In the genomic region with DNA sequence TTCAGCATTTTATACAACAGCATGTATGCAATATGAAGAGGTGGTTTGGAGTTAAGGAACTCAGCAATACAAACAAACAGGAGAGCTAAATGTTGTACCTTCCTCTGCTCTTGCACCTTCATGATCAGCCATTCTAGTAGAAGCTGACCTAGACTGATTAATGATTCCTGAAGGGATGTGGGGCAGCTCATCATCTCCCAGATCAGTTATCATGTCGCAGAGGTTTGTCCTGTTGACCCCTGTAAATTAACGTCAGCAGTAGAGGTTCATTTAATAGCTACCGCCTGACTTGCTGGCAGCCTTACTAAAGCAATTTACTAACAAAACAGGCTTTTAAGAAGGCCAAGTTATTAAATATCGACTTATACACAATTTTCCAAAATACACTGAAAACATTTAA, we compare ENCODE assay signal across 21 mouse cellular contexts. TPM values are rescaled to one million over a fixed set of nuclear protein-coding genes. Genes with fewer than 3 reads are reported as not detected.
"Had no signal": no experiment of that assay in that cellular context is flagged by ENCODE, and none has a peak within 500 bp of the region (broad histone marks: within the 10 kb centered on the region; RNA-seq: fewer than 3 reads in every experiment).

No protein-coding gene starts in this region.

- H3K9me3 ChIP-seq: limb, embryonic 12.5 days; limb, embryonic 15.5 days; liver, embryonic 13.5 days; midbrain, embryonic 12.5 days; midbrain, embryonic 15.5 days; neural tube, embryonic 12.5 days; neural tube, embryonic 15.5 days had no signal

- H3K4me2 ChIP-seq: limb, embryonic 12.5 days; limb, embryonic 15.5 days; liver, embryonic 13.5 days; midbrain, embryonic 12.5 days; midbrain, embryonic 15.5 days; neural tube, embryonic 12.5 days; neural tube, embryonic 15.5 days had no signal

- H3K4me3 ChIP-seq: limb, embryonic 12.5 days; limb, embryonic 15.5 days; liver, embryonic 13.5 days; midbrain, embryonic 12.5 days; midbrain, embryonic 15.5 days; neural tube, embryonic 12.5 days; neural tube, embryonic 15.5 days had no signal

- ATAC-seq: hindbrain, postnatal 0 days; inflammation-experienced regulatory T-cells, adult 6 months; intestine, embryonic 16.5 days; midbrain, embryonic 15.5 days had no signal

- DNase-seq: left cerebral cortex, postnatal 4 days; liver, embryonic 13.5 days; lung, adult 2 months; lung, postnatal 14 days; lung, postnatal 4 days; right cerebral cortex, adult 18-20 months; right cerebral cortex, postnatal 14 days; right cerebral cortex, postnatal 4 days; thymus, postnatal 25 days had no signal

- H3K27me3 ChIP-seq: limb, embryonic 12.5 days; limb, embryonic 15.5 days; liver, embryonic 13.5 days; midbrain, embryonic 12.5 days; midbrain, embryonic 15.5 days; neural tube, embryonic 12.5 days; neural tube, embryonic 15.5 days had no signal

- H3K27ac ChIP-seq: hindbrain, postnatal 0 days; limb, embryonic 12.5 days; limb, embryonic 15.5 days; liver, embryonic 13.5 days; midbrain, embryonic 12.5 days; midbrain, embryonic 15.5 days; neural tube, embryonic 12.5 days; neural tube, embryonic 15.5 days; stomach, postnatal 0 days had no signal

- H3K4me1 ChIP-seq: limb, embryonic 12.5 days; limb, embryonic 15.5 days; midbrain, embryonic 12.5 days; midbrain, embryonic 15.5 days; neural tube, embryonic 12.5 days; neural tube, embryonic 15.5 days had no signal

- H3K36me3 ChIP-seq: limb, embryonic 12.5 days; midbrain, embryonic 12.5 days; midbrain, embryonic 15.5 days; neural tube, embryonic 15.5 days had no signal

- H3K9ac ChIP-seq: limb, embryonic 12.5 days; limb, embryonic 15.5 days; liver, embryonic 13.5 days; midbrain, embryonic 12.5 days; midbrain, embryonic 15.5 days; neural tube, embryonic 12.5 days; neural tube, embryonic 15.5 days had no signal

RNA-seq across cellular contexts. Expression of a gene that starts 40.3 kb away (rescaled TPM):
- total RNA-seq: megakaryocyte progenitor cell, adult 5-6 weeks; megakaryocyte-erythroid progenitor cell, adult 5-6 weeks had no signal
